Mouse (Mus musculus): ENCODE data around the gene Frmd4a. TPM values are rescaled to one million over a fixed set of nuclear protein-coding genes. Genes with fewer than 3 reads are reported as not detected.
"Not testable (repeated sequence)": the region's sequence is repeated elsewhere in the genome, so short reads cannot be mapped to it uniquely, and the experiment has no call there.

The Frmd4a gene
- total RNA-seq, 2 experiments from 2014 or later = 12.8 to 17.1 TPM

- ATAC-seq (ENCODE audit: poor library complexity, severe bottlenecking) = peak; percentile 88
Observed at GRCm38 (mm10) chr2:4601034-4601890, 583.7 kb downstream of the Frmd4a start.

- ATAC-seq (ENCODE audit: poor library complexity, severe bottlenecking) = no peak
Observed at GRCm38 (mm10) chr2:4603361-4603945, 585.9 kb downstream of the Frmd4a start.

DNA sequence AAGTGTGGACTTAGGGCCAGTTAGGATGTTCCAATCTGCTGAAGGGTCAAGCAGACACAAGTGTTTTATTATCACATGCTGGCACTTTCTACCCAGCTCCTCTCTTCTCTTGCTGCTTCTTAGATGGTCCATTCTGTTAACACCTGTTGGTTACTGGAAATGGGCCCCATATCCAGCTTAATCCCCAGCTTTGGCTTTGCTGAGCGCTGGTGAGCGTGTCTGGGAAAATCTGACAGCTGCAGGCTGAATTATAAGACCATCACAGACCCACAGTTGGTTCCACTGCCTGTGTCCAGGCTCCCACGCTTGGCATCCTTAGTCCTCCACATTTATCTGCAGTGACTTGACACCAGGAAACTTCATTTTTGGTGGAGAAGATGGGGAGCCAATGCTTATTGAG lies 589.0 kb downstream of the Frmd4a start:
- ATAC-seq (ENCODE audit: poor library complexity, severe bottlenecking) = no peak

DNA sequence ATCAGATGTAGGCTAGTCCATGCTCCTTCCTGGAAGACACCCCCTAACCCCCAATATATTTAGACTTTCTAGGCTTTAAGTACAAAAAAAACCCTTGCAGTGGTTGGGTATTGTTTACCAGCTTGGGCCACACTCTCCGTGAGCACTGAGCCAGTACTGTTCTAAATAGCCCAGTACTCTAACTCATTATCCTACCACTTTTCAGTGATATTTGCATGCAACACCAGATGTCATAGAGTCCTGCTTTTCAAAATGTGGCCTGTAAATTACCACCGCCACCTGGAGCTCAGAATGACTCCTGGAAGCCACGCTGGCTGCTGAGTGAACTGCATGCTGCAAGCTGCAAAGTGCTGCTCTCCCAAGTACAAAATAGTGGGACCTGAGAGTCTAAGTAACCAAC lies 590.7 kb downstream of the Frmd4a start:
- no peak for ATAC-seq (ENCODE audit: poor library complexity, severe bottlenecking)

GRCm38 (mm10) chr2:4609433-4609832 lies 591.9 kb downstream of the Frmd4a start:
- no peak for ATAC-seq (ENCODE audit: poor library complexity, severe bottlenecking)

- ATAC-seq (ENCODE audit: poor library complexity, severe bottlenecking) = no peak
Observed at GRCm38 (mm10) chr2:4611295-4611694, 593.8 kb downstream of the Frmd4a start.

GRCm38 (mm10) chr2:4611704-4612103 lies 594.2 kb downstream of the Frmd4a start:
- ATAC-seq (ENCODE audit: poor library complexity, severe bottlenecking) = no peak

DNA sequence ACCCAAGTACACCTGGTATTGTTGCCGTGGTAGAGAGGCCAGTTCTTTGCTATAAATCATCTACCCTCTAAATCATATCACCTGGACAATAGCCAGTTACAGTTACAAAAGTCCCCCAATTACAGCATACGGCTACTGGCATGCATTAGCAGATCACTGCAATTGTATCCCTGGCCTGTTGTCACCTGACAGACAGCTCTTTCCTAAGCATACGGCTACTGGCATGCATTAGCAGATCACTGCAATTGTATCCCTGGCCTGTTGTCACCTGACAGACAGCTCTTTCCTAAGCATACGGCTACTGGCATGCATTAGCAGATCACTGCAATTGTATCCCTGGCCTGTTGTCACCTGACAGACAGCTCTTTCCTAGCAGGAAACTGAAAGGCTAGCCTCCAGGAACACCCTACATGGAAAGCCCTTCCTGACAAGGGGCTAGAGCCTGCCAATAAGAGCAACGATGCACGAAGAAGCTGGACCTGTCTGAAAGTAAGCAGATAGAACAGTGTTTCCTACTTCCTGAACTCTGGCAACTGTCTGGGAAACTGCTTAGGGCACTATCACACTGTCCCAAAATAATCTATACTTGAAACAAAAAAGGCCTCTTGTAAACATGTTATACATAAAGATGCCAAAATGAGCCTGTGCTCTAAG lies 596.9 kb downstream of the Frmd4a start:
- not testable (repeated sequence) for ATAC-seq (ENCODE audit: poor library complexity, severe bottlenecking)

DNA sequence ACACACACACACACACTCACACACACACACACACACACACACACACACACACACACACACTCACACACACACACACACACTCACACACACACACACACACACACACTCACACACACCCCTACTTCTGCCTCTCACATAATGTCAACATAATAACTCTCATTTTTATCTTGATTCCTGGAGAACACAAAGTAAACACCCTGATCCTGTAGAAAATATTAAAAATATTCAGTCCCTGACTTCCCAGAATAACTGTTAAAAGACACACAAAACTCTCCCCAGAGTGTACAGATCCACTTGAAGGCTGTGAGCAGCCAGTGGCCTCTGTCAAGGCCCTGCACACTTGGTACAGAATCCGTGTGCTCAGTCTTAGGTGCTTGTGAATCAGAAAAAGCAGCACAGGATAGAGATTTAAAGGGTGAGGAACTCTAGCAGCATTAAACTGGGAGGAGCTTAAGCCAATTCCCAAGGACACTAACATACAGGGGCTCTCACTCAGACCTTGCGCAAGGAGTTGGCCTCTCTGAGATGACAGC lies 597.6 kb downstream of the Frmd4a start:
- no peak for ATAC-seq (ENCODE audit: poor library complexity, severe bottlenecking)

- ATAC-seq (ENCODE audit: poor library complexity, severe bottlenecking) = no peak
Observed at GRCm38 (mm10) chr2:4616995-4617394, 599.5 kb downstream of the Frmd4a start.

GRCm38 (mm10) chr2:4619126-4619525 lies 601.6 kb downstream of the Frmd4a start:
- not testable (repeated sequence) for ATAC-seq (ENCODE audit: poor library complexity, severe bottlenecking)

- no peak for ATAC-seq (ENCODE audit: poor library complexity, severe bottlenecking)
Observed at GRCm38 (mm10) chr2:4619893-4620593, 602.5 kb downstream of the Frmd4a start.

- ATAC-seq (ENCODE audit: poor library complexity, severe bottlenecking) = no peak
Observed at GRCm38 (mm10) chr2:4620640-4621401, 603.3 kb downstream of the Frmd4a start.

GRCm38 (mm10) chr2:4621471-4621985 lies 604.0 kb downstream of the Frmd4a start:
- no peak for ATAC-seq (ENCODE audit: poor library complexity, severe bottlenecking)

DNA sequence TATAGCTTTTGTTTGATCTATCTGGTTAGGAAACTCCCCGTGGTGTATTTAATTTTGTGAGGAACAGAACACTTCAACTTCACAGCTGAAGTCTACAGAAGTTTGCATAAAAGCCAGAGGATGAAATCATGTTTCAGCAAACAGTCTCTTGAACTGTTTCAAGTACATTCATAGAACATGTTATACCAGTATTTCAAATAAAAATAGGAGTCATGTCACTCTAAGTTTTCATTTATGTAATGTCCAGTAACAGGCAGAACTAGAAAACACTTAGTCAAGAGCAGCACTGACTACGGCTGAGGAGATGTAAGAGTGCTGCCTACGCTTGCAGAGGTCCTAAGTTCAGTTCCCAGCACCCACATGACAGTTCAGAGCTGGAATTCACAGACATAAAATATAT lies 609.4 kb downstream of the Frmd4a start:
- ATAC-seq (ENCODE audit: poor library complexity, severe bottlenecking) = no peak

DNA sequence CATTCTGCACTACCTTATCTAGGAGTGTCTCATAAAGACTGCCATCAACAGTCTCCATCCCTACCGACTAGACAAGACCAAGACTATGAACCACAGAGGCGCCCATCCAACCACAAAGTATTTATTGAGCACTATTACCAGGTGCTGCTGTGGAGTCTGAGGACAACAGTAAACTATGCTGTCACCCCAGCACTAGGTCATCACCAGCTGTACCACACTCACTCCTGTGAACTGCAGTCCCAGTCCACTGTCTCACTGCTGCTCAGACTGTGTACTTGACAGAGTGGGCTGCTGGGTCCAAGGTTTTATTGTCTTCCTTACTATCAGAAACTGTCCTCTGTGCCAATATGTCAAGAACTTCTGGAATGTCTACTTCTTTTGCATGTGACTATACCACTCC lies 611.4 kb downstream of the Frmd4a start:
- no peak for ATAC-seq (ENCODE audit: poor library complexity, severe bottlenecking)

- ATAC-seq (ENCODE audit: poor library complexity, severe bottlenecking) = no peak
Observed at GRCm38 (mm10) chr2:4629470-4629869, 612.0 kb downstream of the Frmd4a start.

GRCm38 (mm10) chr2:4630197-4630835 lies 612.8 kb downstream of the Frmd4a start:
- no peak for ATAC-seq (ENCODE audit: poor library complexity, severe bottlenecking)

GRCm38 (mm10) chr2:4635804-4636203 lies 618.3 kb downstream of the Frmd4a start:
- no peak for ATAC-seq (ENCODE audit: poor library complexity, severe bottlenecking)
